Mouse (Mus musculus) adrenal gland, adult 2 months (tissue): ENCODE results near the gene Fzd4. TPM values are rescaled to one million over a fixed set of nuclear protein-coding genes. Genes with fewer than 3 reads are reported as not detected.
A peak's percentile ranks its signal among the peaks of the same experiment; 100 is the strongest.

Experiments used
- DNase-seq: peaks from one replicate; pipeline ENCODE4 v3.0.0; 2021
- polyA plus RNA-seq: library from polyadenylated mRNA; depleted of rRNA; stranded (reverse); fragments of >200 nt; gene quantifications from 2 replicates; pipeline ENCODE4 v1.2.3, GENCODE M21; 2012; rRNA removed
- total RNA-seq, 2 experiments: library from RNA; stranded (reverse); gene quantifications; 2 replicates each; pipeline ENCODE4 v1.2.3; 2021

Gene Fzd4
- total and polyA plus RNA-seq, 3 experiments: 12.7 to 33.3 (median 27.9) TPM

DNA sequence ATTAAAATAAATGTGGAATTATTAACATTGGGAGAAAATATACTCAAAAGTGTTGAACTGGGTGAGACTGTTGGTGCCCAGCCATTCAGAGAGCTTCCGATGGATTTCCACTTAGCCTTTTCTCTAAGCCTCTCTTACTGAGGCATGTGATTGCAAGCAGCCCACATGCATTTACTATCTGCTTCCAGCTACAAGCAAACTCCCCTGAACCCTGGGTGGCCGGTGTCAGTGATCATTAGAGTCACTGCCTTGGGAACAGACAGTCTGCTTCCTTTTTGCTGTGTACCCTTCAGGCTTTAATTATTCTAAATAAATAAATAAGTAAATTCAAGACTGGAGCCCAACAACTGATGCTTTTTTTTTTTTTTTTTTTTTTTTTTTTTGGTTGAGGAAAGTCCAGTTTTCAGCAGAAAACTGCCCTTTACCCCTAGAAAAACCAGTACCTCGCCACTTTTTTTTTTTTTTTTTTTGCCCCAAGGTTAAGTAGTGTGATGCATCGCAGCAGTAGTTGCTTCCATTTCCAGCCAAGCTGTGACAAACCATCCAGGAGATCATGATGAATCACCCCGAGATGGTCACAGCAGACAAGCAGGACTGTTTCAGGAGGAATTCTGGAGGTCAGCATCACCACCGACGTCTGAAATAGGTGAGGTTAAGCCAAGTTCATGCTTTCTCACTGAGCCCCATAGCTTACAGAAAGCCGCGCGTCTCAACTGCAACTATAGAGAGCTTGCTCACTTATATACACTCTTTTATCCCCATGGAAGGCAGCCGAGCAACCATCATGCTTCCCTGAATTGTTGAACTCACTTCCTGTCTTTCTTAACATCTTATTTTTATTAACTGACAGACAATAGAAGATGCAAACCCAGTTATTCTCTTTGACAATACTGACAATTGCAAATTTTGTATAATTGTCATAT, 21.9 kb downstream of the Fzd4 start:
- no peak for DNase-seq

DNA sequence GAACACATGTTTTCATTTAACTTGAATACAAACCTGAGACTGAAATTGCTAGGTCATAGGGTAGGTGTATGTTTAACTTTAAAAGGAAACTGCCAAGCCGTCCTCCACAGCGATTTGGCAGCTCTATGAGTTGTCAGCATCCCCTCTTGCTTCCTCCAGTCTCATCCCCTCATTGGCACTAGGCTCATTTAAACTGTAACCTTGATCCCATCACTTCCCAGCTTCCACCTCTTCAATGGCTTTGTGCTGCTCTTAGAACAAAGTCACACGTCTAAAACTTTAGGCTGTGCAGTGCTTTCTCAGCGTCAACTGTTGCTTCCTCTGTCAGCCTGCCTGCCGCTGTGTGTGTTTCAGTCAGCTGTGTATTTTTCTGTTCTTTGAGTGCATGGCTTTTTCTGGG, 22.9 kb downstream of the Fzd4 start:
- no peak for DNase-seq

DNA sequence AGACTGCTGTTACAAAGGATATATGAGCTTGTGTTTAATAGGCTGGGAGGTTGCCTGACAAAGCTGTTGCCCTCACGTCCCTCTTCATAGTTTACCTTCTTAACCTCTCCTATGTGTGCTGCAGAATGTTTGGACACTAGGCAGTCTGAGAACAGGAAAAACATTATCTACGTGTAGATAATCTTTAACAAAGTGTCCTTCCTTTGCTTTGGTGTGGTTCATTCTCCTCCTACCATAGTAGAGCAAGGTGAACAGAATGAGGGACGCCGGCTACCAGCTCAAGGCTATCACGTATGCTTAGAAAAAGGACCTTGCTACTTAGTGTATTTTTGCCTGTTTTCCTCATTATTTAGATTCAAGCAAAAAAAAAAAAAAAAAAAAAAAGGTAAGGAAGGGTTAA, 24.6 kb downstream of the Fzd4 start:
- no peak for DNase-seq

- no peak for DNase-seq
These were observed 25.2 kb downstream of the Fzd4 start for GRCm38 (mm10) chr7:89429326-89429725.

DNA sequence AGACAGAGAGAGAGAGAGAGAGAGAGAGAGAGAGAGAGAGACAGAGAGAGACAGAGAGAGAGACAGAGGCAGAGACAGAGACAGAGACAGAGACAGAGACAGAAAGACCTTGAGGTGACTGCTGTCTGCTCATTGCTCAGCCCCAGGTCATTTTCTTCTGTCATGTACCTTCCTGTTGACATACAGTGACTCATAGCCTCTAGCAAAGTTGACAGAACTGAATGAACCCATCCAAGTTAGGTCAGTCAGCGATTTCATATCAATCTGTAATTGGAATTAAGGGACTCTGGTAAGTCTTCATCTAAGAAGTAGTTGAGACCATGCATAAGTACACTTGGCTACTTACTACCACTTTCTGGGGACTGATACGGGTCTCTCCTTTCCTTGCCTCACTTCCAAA, 27.0 kb downstream of the Fzd4 start:
- no peak for DNase-seq

DNA sequence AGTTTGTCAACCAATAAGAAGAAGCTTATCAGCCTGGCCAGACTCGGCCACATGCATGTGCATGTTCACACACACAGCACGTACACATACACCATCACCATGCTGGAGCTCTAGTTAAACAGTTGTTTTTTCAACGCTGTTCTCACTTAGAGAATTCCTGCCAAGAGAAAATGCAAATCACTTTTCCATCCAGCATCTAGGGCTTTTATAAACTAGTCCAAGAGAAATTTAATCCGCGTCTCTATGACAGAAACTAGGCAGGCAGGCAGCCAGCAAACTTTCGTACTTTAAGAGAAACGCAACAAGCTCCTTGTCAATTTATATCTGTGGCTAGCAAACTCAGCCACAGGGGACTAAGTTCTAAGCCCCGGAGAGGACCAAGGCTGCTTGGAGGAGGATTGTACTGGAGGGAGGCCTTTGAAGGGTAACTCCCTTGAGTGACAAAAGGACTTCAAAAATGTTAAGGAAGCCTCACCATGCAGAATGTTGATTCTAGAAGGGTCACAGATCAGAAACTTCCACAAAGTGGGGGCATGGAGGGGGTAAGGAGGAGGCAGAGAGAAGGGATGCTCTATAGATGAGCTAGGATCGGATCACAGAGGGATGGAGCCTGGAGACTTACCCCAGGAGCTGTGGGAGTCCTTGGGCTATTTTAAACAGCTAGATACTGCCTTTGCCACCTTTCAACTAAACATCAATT, 29.2 kb downstream of the Fzd4 start:
- no peak for DNase-seq

DNA sequence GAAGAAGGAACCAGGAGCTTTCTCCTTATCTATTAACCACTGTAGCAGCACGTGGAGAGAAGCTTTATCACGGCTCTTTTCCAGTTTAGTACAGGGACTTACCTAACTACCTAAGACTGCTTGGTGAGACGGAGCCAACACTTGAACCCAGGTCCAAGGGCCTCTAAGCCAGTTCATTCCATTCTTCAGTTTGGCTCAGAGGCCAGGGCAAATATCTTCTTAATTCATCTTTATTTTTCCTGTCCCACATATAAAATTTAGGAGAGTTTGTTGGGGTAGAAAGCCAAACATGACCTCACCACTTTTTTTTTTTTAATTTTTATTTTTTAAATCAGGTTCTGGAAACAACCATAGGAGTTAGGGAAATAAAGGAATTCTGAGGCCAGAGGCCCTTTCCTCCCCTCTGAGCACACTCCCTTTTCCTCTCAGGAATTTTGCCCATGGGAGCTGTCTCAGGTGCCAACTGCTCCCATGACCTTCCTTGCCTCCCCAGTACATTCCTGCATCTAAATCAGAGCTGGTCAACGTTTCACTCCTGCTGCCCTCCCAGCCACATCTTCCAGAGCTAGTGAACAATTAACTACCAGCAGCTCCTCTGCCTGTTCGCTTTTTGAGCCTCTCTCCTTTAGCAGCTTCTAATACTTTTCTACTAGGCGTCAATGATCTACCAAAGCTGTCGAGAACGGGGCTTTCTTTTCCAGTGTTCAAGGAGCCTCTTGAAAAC, 29.9 kb downstream of the Fzd4 start:
- no peak for DNase-seq

GRCm38 (mm10) chr7:89436404-89436803, 32.2 kb downstream of the Fzd4 start:
- no peak for DNase-seq

DNA sequence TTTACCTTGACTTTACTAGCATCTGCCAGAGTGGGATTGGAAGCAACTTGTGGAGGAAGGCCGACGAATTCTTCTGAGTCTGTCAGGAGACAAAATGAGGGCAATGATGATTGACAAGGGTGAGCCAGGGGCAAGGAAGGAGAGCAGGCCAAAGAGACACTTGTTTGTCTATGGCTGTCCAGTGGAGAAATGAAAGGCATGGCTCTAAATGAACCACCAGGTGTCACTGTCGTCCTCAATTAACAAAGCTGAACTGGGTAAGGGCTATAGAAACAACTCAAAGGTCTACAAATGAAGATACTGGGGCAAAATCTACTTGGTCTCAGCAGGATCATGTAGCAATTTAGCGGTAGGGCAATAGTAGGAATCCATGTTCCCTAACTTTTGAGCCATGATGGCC, 33.4 kb downstream of the Fzd4 start:
- DNase-seq: peak; percentile 48

GRCm38 (mm10) chr7:89441291-89441690, 37.1 kb downstream of the Fzd4 start:
- DNase-seq: no peak

- no peak for DNase-seq
These were observed 38.1 kb downstream of the Fzd4 start for GRCm38 (mm10) chr7:89442242-89442641.

DNA sequence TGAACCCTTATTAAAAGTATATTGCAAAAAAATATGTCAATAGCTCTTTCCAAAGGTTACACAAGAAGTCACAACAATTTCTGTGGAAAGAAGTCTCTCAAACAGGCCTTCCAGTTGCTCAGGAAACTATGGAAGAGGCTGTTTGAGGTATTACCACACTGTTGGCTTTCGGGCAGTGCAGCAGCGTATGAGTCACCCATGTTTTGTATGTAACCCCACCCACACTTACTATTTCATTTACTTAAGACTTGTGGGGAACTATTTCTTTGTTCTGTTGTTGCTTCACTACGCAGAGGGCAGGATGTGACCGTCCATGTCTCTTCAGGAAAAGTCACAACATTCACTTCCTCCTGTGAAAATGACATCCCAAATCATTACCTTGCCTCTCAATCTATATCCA, 41.0 kb downstream of the Fzd4 start:
- no peak for DNase-seq

- DNase-seq: no peak
These were observed 46.2 kb downstream of the Fzd4 start for GRCm38 (mm10) chr7:89450312-89450711.

DNA sequence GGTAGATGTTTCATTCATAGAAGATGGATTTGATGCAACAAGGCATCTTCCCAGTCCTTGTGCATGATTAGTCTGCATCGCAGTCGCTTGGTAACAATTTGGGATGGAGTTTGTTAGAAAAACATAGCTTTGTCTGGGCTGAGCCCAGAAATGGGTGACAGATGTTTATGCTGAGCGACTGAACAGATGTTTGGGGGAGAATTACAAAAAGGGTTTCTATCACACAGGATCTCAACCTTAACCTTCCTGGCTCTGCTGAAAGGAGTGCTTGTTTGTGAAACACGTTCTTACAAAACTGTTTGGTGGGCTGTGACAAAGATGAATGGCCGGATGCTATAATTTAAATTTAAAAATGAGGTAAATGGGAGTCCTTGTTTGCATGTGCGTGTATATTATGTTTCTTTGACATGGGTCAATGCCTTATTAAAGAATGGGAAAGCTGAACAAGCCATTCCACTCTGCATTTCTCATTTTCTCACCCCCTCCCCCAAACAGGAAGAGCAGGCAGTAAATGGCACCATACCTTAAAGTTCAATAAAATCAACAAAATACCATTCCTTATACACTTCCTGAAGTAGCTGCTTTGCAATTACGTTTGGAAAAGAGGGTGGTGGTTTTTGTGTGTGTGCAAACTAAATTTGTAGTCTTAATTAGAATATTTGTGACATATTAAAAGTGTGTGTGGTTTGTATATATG, 52.4 kb downstream of the Fzd4 start:
- DNase-seq: no peak

GRCm38 (mm10) chr7:89459691-89460090, 55.5 kb downstream of the Fzd4 start:
- no peak for DNase-seq

DNA sequence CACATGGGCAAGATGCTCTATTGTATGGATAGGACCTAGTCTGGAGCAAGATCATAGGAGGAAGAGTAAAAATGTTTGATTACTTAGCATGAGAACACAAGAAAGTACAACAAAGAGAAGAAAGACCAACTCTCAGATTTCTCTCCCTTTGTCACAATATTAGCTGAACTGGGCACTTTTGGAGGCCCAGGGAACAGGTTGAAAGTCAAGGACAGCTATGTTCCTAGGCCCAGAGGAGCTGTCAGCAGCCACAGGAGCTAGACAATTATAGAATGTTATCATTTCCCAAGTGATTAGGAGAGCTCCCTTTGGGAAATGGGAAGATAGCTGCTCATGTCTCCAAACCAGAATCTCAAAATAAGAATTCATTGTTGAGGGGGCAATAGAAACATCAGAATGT, 56.8 kb downstream of the Fzd4 start:
- DNase-seq: no peak

DNA sequence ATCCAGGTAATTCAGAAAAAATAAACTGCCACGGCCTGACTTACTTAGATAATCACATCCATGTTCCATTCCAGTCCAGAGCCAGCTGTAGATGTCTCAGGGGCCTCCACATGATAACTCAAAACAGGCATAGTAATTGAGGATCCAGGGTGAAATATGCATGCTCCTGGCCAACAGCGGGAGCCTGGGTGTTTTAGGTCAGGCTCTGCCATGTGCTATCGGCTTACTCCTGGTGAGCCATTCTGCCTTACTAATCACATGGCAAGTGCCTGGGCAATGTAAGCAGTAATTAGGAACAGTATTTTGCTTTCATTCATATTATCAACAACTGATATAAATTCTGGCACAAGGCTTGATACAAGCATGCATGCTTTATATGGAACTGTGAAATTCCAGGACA, 57.2 kb downstream of the Fzd4 start:
- DNase-seq: no peak

Other genes with a start within 250 kb of the Fzd4 start
- 100 to 1,000 TPM in 1 of 2 experiments, 10 to 100 TPM in 1; 87.3 to 125 TPM for gene Tmem135, start 133 bp upstream of the Fzd4 start, total RNA-seq
- 300 and 469 TPM in 2 replicates for gene Tmem135, start 133 bp upstream of the Fzd4 start, polyA plus RNA-seq
- gene Prss23, start 122.8 kb downstream of the Fzd4 start, total RNA-seq: 10 to 100 TPM; 18.5 to 29.8 TPM
- gene Prss23, start 122.8 kb downstream of the Fzd4 start, polyA plus RNA-seq: 21.9 and 27.7 TPM in 2 replicates
- 10 to 100 TPM; 14.0 to 32.2 TPM for gene Me3, start 228.0 kb downstream of the Fzd4 start, total RNA-seq
- gene Me3, start 228.0 kb downstream of the Fzd4 start, polyA plus RNA-seq: 5.3 and 5.6 TPM in 2 replicates